Mouse (Mus musculus) MEL (cell line): ENCODE results near the gene Tmem9. TPM values are rescaled to one million over a fixed set of nuclear protein-coding genes. Genes with fewer than 3 reads are reported as not detected.

Source experiments
- DNase-seq: peaks from one replicate; pipeline ENCODE4 v3.0.0; 2011; ENCODE audit warnings: low read depth, low spot score
- H3K27ac ChIP-seq: 2 replicates; pipeline ENCODE4 v1.5.1; 2012; ENCODE audit warnings: low read depth, mild to moderate bottlenecking, control low read depth, low read length, moderate library complexity; ENCODE audit not compliant: control insufficient read depth
- H3K27me3 ChIP-seq, 2 experiments: fragments of 150-350 bp in 1 of 2; sonication (generic) in 1 of 2; 2 replicates each; pipeline ENCODE4 v1.6.1; 2012; ENCODE audit warnings: low read length in 2 of 2, mild to moderate bottlenecking in 2 of 2, improper control_type of control experiment in 1 of 2, moderate library complexity in 1 of 2; ENCODE audit not compliant: insufficient read depth in 2 of 2, control insufficient read depth in 1 of 2
- H3K36me3 ChIP-seq, 2 experiments: 2 replicates each; pipeline ENCODE4 v1.6.1; 2012 to 2014; ENCODE audit warnings: low read length in 2 of 2, improper control_type of control experiment in 1 of 2, inconsistent platforms in 1 of 2, mild to moderate bottlenecking in 1 of 2; ENCODE audit not compliant: insufficient read depth in 2 of 2, control insufficient read depth in 1 of 2
- H3K4me1 ChIP-seq, 2 experiments: fragments of 150-350 bp in 1 of 2; sonication (generic) in 1 of 2; 2 replicates each; pipeline ENCODE4 v1.6.1; 2012; ENCODE audit warnings: low read length in 2 of 2, improper control_type of control experiment in 1 of 2, mild to moderate bottlenecking in 1 of 2; ENCODE audit not compliant: insufficient read depth in 2 of 2, control insufficient read depth in 1 of 2
- H3K4me3 ChIP-seq, 2 experiments: fragments of 150-350 bp in 1 of 2; sonication (generic) in 1 of 2; 2 replicates each; pipeline ENCODE4 v1.5.1; 2012; ENCODE audit warnings: low read depth in 2 of 2, low read length in 2 of 2, mild to moderate bottlenecking in 2 of 2, moderate library complexity in 2 of 2, control low read depth in 1 of 2, improper control_type of control experiment in 1 of 2; ENCODE audit not compliant: control insufficient read depth in 1 of 2, insufficient read depth in 1 of 2
- H3K79me2 ChIP-seq: 2 replicates; pipeline ENCODE4 v1.6.1; 2012; ENCODE audit warnings: mild to moderate bottlenecking, low read length, moderate library complexity; ENCODE audit not compliant: control insufficient read depth, poor library complexity, insufficient read depth
- H3K9ac ChIP-seq: 2 replicates; pipeline ENCODE4 v1.6.1; 2012; ENCODE audit warnings: low read depth, mild to moderate bottlenecking, control low read depth, low read length, moderate library complexity; ENCODE audit not compliant: control insufficient read depth, poor library complexity, severe bottlenecking
- H3K9me3 ChIP-seq: fragments of 150-350 bp; sonication (generic); replicated peaks from 2 replicates; pipeline ENCODE4 v1.6.1; 2012; ENCODE audit warnings: mild to moderate bottlenecking, low read length, improper control_type of control experiment, moderate library complexity; ENCODE audit not compliant: insufficient read depth
- CTCF ChIP-seq, 3 experiments: IDR thresholded peaks in 2 of 3; conservative IDR thresholded peaks in 1 of 3; 2 replicates each; pipeline ENCODE4 v1.5.1; 2011 to 2012; ENCODE audit warnings: low read length in 3 of 3, low read depth in 2 of 3, mild to moderate bottlenecking in 2 of 3, improper control_type of control experiment in 1 of 3, inconsistent platforms in 1 of 3, mixed read lengths in 1 of 3, moderate library complexity in 1 of 3; ENCODE audit not compliant: control insufficient read depth in 1 of 3, insufficient read depth in 1 of 3, poor library complexity in 1 of 3, severe bottlenecking in 1 of 3
- ELF1 ChIP-seq: IDR thresholded peaks from 2 replicates; pipeline ENCODE4 v1.6.1; 2014; ENCODE audit warnings: low read depth, mild to moderate bottlenecking, inconsistent platforms, low read length, improper control_type of control experiment, moderate library complexity
- ETS1 ChIP-seq: IDR thresholded peaks from 2 replicates; pipeline ENCODE4 v1.6.1; 2012; ENCODE audit warnings: low read depth, mild to moderate bottlenecking, inconsistent platforms, low read length, improper control_type of control experiment, moderate library complexity
- GABPA ChIP-seq: IDR thresholded peaks from 2 replicates; pipeline ENCODE4 v1.6.1; 2012; ENCODE audit warnings: low read depth, mild to moderate bottlenecking, inconsistent platforms, low read length, improper control_type of control experiment, moderate library complexity
- MAFK ChIP-seq: IDR thresholded peaks from 2 replicates; pipeline ENCODE4 v1.6.1; 2011; ENCODE audit warnings: low read depth, mild to moderate bottlenecking, low read length, improper control_type of control experiment, borderline replicate concordance
- MAX ChIP-seq: IDR thresholded peaks from 2 replicates; pipeline ENCODE4 v1.6.1; 2011; ENCODE audit warnings: low read length, improper control_type of control experiment
- MAZ ChIP-seq: IDR thresholded peaks from 2 replicates; pipeline ENCODE4 v1.6.1; 2012; ENCODE audit warnings: low read depth, mild to moderate bottlenecking, inconsistent platforms, low read length, improper control_type of control experiment
- MYC ChIP-seq: IDR thresholded peaks from 2 replicates; pipeline ENCODE4 v1.6.1; 2011; ENCODE audit warnings: low read depth, mild to moderate bottlenecking, low read length, improper control_type of control experiment, moderate library complexity
- POLR2A ChIP-seq, 2 experiments: IDR thresholded peaks; 2 replicates each; pipeline ENCODE4 v1.6.1; 2011 to 2012; ENCODE audit warnings: low read length in 2 of 2, mild to moderate bottlenecking in 2 of 2, control low read depth in 1 of 2, improper control_type of control experiment in 1 of 2, low read depth in 1 of 2, moderate library complexity in 1 of 2; ENCODE audit not compliant: control insufficient read depth in 1 of 2, insufficient read depth in 1 of 2, poor library complexity in 1 of 2
- POLR2AphosphoS2 ChIP-seq: IDR thresholded peaks from 2 replicates; pipeline ENCODE4 v1.6.1; 2011; ENCODE audit warnings: low read length, improper control_type of control experiment
- POLR2AphosphoS5 ChIP-seq: IDR thresholded peaks from 2 replicates; pipeline ENCODE4 v1.6.1; 2012; ENCODE audit warnings: low read depth, borderline replicate concordance, mild to moderate bottlenecking, inconsistent platforms, low read length, moderate library complexity, mixed read lengths
- SMC3 ChIP-seq: IDR thresholded peaks from 2 replicates; pipeline ENCODE4 v1.6.1; 2011; ENCODE audit warnings: low read depth, low read length, improper control_type of control experiment
- TAL1 ChIP-seq: IDR thresholded peaks from 2 replicates; pipeline ENCODE4 v1.6.1; 2012; ENCODE audit warnings: mild to moderate bottlenecking, inconsistent platforms, low read length, moderate library complexity, mixed read lengths
- TCF12 ChIP-seq: IDR thresholded peaks from 2 replicates; pipeline ENCODE4 v1.6.1; 2014; ENCODE audit warnings: low read depth, mild to moderate bottlenecking, inconsistent platforms, low read length, improper control_type of control experiment, moderate library complexity
- USF2 ChIP-seq, 2 experiments: IDR thresholded peaks; 2 replicates each; pipeline ENCODE4 v1.6.1; 2011 to 2012; ENCODE audit warnings: improper control_type of control experiment in 2 of 2, low read length in 2 of 2, borderline replicate concordance in 1 of 2, inconsistent platforms in 1 of 2, low read depth in 1 of 2, mild to moderate bottlenecking in 1 of 2; ENCODE audit not compliant: insufficient read depth in 1 of 2
- ZMIZ1 ChIP-seq: IDR thresholded peaks from 2 replicates; pipeline ENCODE4 v1.6.1; 2012; ENCODE audit warnings: low read depth, mild to moderate bottlenecking, inconsistent platforms, low read length, improper control_type of control experiment, moderate library complexity
- ZNF384 ChIP-seq: IDR thresholded peaks from 2 replicates; pipeline ENCODE4 v1.6.1; 2012; ENCODE audit warnings: low read depth, mild to moderate bottlenecking, inconsistent platforms, low read length, improper control_type of control experiment
- polyA plus RNA-seq, 2 experiments: library from polyadenylated mRNA; stranded (reverse) in 1 of 2; unstranded in 1 of 2; fragments of >175 nt in 1 of 2; fragments of >200 nt in 1 of 2; gene quantifications; 2 replicates each; pipeline versions ENCODE4 v1.2.1 to v1.2.4; 2012; ENCODE audit warnings: low replicate concordance in 2 of 2, low read depth in 1 of 2; ENCODE audit not compliant: insufficient read length in 2 of 2, insufficient read depth in 1 of 2, missing spikeins in 1 of 2
- total RNA-seq: library from RNA; depleted of rRNA; stranded (reverse); fragments of 300-350 nt; gene quantifications from 2 replicates; pipeline ENCODE4 v1.2.3, GENCODE M21; 2012

Gene Tmem9
- total and polyA plus RNA-seq, 3 experiments = 52.2 to 82.9 TPM; not detected in 1

DNA sequence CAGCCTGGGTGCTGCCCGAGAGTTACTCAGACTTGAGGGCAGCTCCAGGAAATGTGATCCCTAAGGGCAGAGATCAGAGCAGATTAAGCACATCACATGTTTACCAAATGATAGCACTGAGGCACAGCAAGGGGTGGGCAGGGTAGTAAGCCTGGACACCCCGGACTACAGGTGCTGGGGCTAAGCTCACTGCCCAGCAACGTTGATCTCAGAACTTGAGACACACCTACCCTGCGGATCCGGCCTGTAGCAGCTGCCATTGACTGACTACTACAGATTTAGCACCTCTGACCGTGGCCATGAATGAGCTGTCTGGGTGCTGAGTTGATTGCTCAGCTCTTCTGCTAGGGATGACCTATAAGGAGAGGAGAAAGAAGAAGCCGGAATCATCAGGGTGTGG lies 10.4 kb upstream of the Tmem9 start:
- H3K27me3 ChIP-seq = peaks cover 3% of the 10 kb centered on the region in 2 experiments; a peak in 1 of 4 replicates
- H3K4me1 ChIP-seq = peaks cover 4 to 13% of the 10 kb centered on the region in 2 experiments
- no peak for TF ChIP-seq ZMIZ1
- TF ChIP-seq GABPA = no peak
- TF ChIP-seq ZNF384 = no peak
- no peak for TF ChIP-seq CTCF (IDR thresholded peaks at IDR 0.05 in 2 of 3, conservative IDR thresholded peaks at IDR 0.05 in 1 of 3; ENCODE audit: control insufficient read depth in 1 of 3, insufficient read depth in 1 of 3, low read depth in 2 of 3, low read length in 3 of 3, poor library complexity in 1 of 3, severe bottlenecking in 1 of 3)
- TF ChIP-seq TAL1 = no peak
- TF ChIP-seq MAFK = no peak
- TF ChIP-seq MAZ = no peak
- no peak overlapping the region for H3K4me3 ChIP-seq
- no peak for DNase-seq
- no peaks in the 10 kb centered on the region for H3K9me3 ChIP-seq
- H3K36me3 ChIP-seq = peaks cover 0 to 3% of the 10 kb centered on the region in 2 experiments; a peak in 1 of 4 replicates
- no peaks in the 10 kb centered on the region for H3K79me2 ChIP-seq
- no peak overlapping the region for H3K27ac ChIP-seq
- no peak overlapping the region for H3K9ac ChIP-seq

DNA sequence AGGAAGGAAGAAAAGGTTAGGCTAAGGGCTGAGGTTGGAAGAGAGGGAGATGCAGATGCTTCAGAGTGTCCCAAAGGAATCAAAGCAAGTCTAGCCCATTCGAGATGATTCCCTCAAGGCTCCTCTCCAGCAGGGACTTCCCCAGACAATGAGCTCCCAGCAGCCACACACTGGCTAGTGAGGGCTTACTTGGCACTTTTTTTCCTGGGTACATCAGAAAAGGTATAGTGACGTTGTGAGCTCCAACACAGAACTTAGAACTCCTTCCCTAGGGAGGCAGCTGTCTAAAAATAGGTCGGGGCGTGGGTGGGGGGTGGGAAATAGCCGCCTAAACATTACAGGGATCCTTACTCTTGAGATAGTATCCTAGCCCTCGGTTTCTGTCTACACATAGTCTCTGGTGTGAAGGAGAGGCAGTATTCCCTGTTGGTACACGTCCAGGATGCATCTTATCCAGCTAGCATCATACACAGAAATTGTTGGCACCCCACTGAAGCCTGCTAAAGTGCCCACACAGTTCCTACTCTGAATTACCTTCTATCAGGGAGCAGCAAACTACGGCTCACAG lies 8.1 kb upstream of the Tmem9 start:
- Histone ChIP-seq H3K9ac (no peak overlapping the region), H3K9me3 (no peaks in the 10 kb centered on the region), H3K4me3 (no peak overlapping the region), H3K27me3 (peaks cover 3% of the 10 kb centered on the region in 2 experiments; a peak in 1 of 4 replicates), H3K36me3 (peaks cover 0 to 3% of the 10 kb centered on the region in 2 experiments; a peak in 1 of 4 replicates), H3K27ac (no peak overlapping the region), H3K79me2 (no peaks in the 10 kb centered on the region), H3K4me1 (peaks cover 4 to 9% of the 10 kb centered on the region in 2 experiments)
- DNase-seq = no peak
- TF ChIP-seq MAZ (no peak), MYC (no peak), POLR2AphosphoS5 (no peak), USF2 (IDR thresholded peaks at IDR 0.05; ENCODE audit: borderline replicate concordance in 1 of 2, insufficient read depth in 1 of 2, low read depth in 1 of 2, low read length in 2 of 2) (no peak), TAL1 (no peak), ELF1 (no peak), MAX (no peak), MAFK (no peak), ZMIZ1 (no peak), ZNF384 (no peak), CTCF (IDR thresholded peaks at IDR 0.05 in 2 of 3, conservative IDR thresholded peaks at IDR 0.05 in 1 of 3; ENCODE audit: control insufficient read depth in 1 of 3, insufficient read depth in 1 of 3, low read depth in 2 of 3, low read length in 3 of 3, poor library complexity in 1 of 3, severe bottlenecking in 1 of 3) (no peak), SMC3 (no peak), POLR2AphosphoS2 (no peak), ETS1 (no peak), GABPA (no peak), TCF12 (no peak), POLR2A (IDR thresholded peaks at IDR 0.05; ENCODE audit: control insufficient read depth in 1 of 2, insufficient read depth in 1 of 2, low read depth in 1 of 2, low read length in 2 of 2, poor library complexity in 1 of 2) (no peak)
